Mouse (Mus musculus): ENCODE data around the gene Smarca4. TPM values are rescaled to one million over a fixed set of nuclear protein-coding genes. Genes with fewer than 3 reads are reported as not detected.
A peak's percentile ranks its signal among the peaks of the same experiment; 100 is the strongest.
"Not testable (repeated sequence)": the region's sequence is repeated elsewhere in the genome, so short reads cannot be mapped to it uniquely, and the experiment has no call there.

Gene Smarca4
- polyA plus RNA-seq, 1 experiment from 2014 or later: 71.5 TPM

- peak; percentile 11 for DNase-seq (ENCODE audit: low spot score)
Measured at GRCm38 (mm10) chr9:21653253-21653652, 37.3 kb downstream of the Smarca4 start.

GRCm38 (mm10) chr9:21662034-21662433, 46.1 kb downstream of the Smarca4 start:
- DNase-seq (ENCODE audit: low spot score): no peak

GRCm38 (mm10) chr9:21668946-21669345, 53.0 kb downstream of the Smarca4 start:
- no peak for DNase-seq (ENCODE audit: low spot score)

GRCm38 (mm10) chr9:21670354-21670753, 54.4 kb downstream of the Smarca4 start:
- DNase-seq (ENCODE audit: low spot score): no peak

- DNase-seq (ENCODE audit: low spot score): no peak
Measured at GRCm38 (mm10) chr9:21671753-21672152, 55.8 kb downstream of the Smarca4 start.

- DNase-seq (ENCODE audit: low spot score): no peak
Measured at GRCm38 (mm10) chr9:21677706-21678105, 61.7 kb downstream of the Smarca4 start.

GRCm38 (mm10) chr9:21680448-21680847, 64.5 kb downstream of the Smarca4 start:
- no peak for DNase-seq (ENCODE audit: low spot score)

GRCm38 (mm10) chr9:21682827-21683226, 66.9 kb downstream of the Smarca4 start:
- DNase-seq (ENCODE audit: low spot score): no peak

- no peak for DNase-seq (ENCODE audit: low spot score)
Measured at GRCm38 (mm10) chr9:21683897-21684296, 67.9 kb downstream of the Smarca4 start.

GRCm38 (mm10) chr9:21688554-21688953, 72.6 kb downstream of the Smarca4 start:
- no peak for DNase-seq (ENCODE audit: low spot score)

- DNase-seq (ENCODE audit: low spot score): no peak
Measured at GRCm38 (mm10) chr9:21690031-21690430, 74.1 kb downstream of the Smarca4 start.

GRCm38 (mm10) chr9:21691862-21692261, 75.9 kb downstream of the Smarca4 start:
- DNase-seq (ENCODE audit: low spot score): no peak

- DNase-seq (ENCODE audit: low spot score): no peak
Measured at GRCm38 (mm10) chr9:21692491-21692890, 76.5 kb downstream of the Smarca4 start.

GRCm38 (mm10) chr9:21694071-21694470, 78.1 kb downstream of the Smarca4 start:
- DNase-seq (ENCODE audit: low spot score): no peak

GRCm38 (mm10) chr9:21695229-21695792, 79.3 kb downstream of the Smarca4 start:
- DNase-seq (ENCODE audit: low spot score): no peak

- no peak for DNase-seq (ENCODE audit: low spot score)
Measured at GRCm38 (mm10) chr9:21697121-21697520, 81.2 kb downstream of the Smarca4 start.

GRCm38 (mm10) chr9:21699280-21699679, 83.3 kb downstream of the Smarca4 start:
- DNase-seq (ENCODE audit: low spot score): not testable (repeated sequence)

- DNase-seq (ENCODE audit: low spot score): no peak
Measured at GRCm38 (mm10) chr9:21701091-21701490, 85.1 kb downstream of the Smarca4 start.

GRCm38 (mm10) chr9:21703494-21703893, 87.5 kb downstream of the Smarca4 start:
- DNase-seq (ENCODE audit: low spot score): no peak

- no peak for DNase-seq (ENCODE audit: low spot score)
Measured at GRCm38 (mm10) chr9:21706085-21706484, 90.1 kb downstream of the Smarca4 start.

- DNase-seq (ENCODE audit: low spot score): no peak
Measured at GRCm38 (mm10) chr9:21706586-21707265, 90.8 kb downstream of the Smarca4 start.

- DNase-seq (ENCODE audit: low spot score): no peak
Measured at GRCm38 (mm10) chr9:21709340-21709739, 93.4 kb downstream of the Smarca4 start.

GRCm38 (mm10) chr9:21715298-21715697, 99.3 kb downstream of the Smarca4 start:
- no peak for DNase-seq (ENCODE audit: low spot score)

Data from thymus, postnatal 0 days (tissue).